Mouse (Mus musculus) hematopoietic stem cell, adult 5-6 weeks (primary cell): ENCODE measurements around the gene Olfr484. TPM values are rescaled to one million over a fixed set of nuclear protein-coding genes. Genes with fewer than 3 reads are reported as not detected.
"Not testable (repeated sequence)": the region's sequence is repeated elsewhere in the genome, so short reads cannot be mapped to it uniquely, and the experiment has no call there.

Experiments used
- ATAC-seq, 2 experiments: fragments of 125-278 bp in 1 of 2; replicated peaks in 1 of 2; 2 replicates each; pipeline ENCODE4 v1.8.0; 2016 to 2017; ENCODE audit warnings: inconsistent platforms in 2 of 2, mild to moderate bottlenecking in 2 of 2, moderate number of reproducible peaks in 2 of 2, low read depth in 1 of 2, moderate TSS enrichment in 1 of 2; ENCODE audit not compliant: low FRiP score in 2 of 2, poor library complexity in 2 of 2, severe bottlenecking in 2 of 2, insufficient read depth in 1 of 2, low TSS enrichment in 1 of 2
- total RNA-seq: library from RNA; stranded (forward); fragments of 172-1452, 232-1000 nt; gene quantifications from 2 replicates; pipeline ENCODE4 v1.2.3, GENCODE M21; 2017

The Olfr484 gene
- total RNA-seq: not detected in 2 replicates

DNA sequence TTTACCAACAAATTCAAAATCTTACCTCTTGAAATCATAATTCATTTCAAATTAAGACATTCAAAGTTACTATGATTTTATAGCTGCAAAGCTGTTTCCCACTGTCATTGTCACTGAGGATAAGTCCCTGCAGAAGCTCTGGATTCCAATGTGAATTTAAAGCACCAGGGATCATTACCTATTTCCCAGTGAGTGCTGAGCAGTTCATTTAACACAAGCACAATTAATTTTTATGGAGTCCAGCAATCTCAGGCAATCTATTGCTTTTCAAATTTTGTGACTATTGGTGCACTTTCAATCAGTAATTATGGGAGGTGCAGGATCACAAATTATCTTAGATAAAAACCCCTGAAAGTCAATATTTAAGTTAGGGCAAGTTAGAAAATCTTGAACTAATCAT is at the start of gene Olfr484:
Gene Olfr484, minus strand, starts transcription at position 101 of the 400 bp plus-strand sequence.
- ATAC-seq: no peak

DNA sequence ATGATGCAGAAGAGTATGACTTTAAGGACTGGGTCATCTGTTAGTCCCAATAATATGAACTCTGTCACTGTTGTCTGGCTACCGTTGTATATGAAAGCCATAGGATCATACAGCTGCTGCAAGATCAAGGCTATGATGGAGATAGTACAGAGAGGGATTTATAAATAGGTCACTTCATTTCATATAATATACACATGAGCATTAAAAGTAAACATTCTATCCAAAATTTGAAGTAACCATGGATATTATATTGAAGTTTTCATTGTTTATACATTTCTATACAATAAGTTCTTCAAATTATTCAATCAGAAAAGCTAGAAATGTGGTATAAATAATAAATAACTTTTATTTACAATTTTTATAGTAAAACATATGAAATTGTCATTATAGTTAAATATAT is 45.4 kb upstream of the Olfr484 start, which contains the start of gene Olfr486:
Gene Olfr486, minus strand, starts transcription at position 101 of the 400 bp plus-strand sequence.
- not testable (repeated sequence) for ATAC-seq

DNA sequence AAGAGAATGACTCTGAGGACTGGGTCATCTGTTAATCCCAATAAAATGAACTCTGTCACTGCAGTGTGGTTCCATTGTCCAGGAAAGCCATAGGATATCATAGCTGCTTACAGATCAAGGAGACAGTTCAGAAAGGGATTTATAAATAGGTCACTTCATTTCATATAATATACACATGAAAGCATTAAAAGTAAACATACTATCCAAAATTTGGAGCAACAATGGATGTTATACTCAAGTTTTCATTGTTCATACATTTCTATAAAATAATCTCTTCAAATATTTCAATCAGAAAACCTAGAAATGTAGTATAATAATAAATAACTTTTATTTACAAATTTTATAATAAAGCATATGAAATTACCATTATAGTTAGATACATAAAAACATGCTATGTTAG is 32.5 kb upstream of the Olfr484 start, which contains the start of gene Olfr485:
Gene Olfr485, minus strand, starts transcription at position 101 of the 400 bp plus-strand sequence.
- ATAC-seq: no peak

DNA sequence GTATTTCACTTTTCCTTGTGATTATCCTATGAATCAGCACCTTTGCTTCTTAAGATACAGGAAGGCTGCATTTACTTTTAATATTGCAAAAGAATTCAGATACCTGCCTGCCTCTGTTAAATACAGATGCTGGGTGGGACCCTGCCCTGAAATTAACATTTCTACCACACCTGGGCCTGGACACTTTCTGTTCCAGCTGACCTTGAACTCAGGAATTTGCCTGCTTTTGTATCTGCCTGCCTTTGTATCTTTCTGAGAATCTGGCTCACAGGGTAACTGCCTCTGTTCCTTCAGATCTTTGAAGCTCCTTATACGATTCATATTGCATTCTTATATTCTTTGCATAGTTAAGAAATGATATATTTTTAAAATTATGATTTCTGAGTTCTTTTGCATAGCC is 5.8 kb downstream of the Olfr484 start:
- ATAC-seq: no peak

DNA sequence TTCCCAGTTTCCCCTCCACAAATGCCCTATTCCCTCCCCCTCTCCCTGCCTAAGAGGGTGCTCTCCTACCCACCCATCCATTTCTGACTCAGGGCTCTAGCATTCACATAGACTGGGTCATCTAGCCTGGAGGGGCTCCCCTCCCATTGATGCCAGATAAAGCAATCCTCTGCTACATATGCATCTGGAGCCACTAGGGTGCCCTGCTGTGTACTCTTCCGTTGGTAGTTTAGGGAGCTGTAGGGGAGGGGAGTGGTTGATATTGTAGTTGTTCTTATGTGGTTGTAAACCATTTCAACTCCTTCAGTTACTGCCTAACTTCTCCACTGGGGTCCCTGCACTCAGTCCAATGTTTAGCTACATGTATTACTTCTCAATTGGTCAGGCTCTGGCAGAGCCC is 6.6 kb downstream of the Olfr484 start:
- ATAC-seq: no peak

DNA sequence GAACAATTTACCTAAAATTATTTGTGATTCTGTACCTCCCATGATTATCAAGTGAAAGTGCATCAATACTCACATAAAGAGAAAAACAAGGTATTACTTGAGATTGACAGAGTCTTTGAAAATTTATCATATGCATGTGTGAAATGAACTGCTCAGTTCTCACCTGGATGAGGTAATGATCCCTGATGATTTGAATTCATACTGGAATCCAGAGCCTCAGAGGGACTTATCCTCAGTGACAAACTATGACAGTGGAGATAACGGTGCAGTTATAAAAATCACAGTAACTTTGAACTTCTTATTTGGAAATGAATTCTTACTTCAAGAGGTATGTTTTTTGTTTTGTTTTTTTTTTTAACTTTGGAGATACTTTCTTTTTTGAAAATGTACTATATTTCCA is 26.7 kb downstream of the Olfr484 start, which contains the start of gene Olfr483:
Gene Olfr483, plus strand, starts transcription at position 301 of the 400 bp plus-strand sequence.
- ATAC-seq: no peak

DNA sequence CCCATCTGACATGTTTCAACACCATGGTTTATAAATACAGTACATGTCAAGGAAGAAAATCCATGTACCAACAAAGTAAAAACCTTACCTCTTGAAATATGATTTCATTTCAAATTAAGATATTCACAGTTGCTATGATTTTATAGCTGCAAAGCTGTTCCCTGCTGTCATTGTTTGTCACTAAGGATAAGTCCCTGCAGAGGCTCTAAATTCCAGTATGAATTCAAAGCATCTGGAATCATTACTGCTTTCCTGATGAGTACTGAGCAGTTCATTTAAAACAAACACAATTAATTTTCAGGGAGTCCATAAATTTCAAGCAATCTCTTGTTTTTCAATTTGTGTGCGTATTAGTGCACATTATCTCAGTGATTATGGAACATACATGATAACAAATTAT is 29.8 kb downstream of the Olfr484 start, which contains the start of gene Olfr482:
Gene Olfr482, minus strand, starts transcription at position 101 of the 400 bp plus-strand sequence.
- ATAC-seq: no peak

DNA sequence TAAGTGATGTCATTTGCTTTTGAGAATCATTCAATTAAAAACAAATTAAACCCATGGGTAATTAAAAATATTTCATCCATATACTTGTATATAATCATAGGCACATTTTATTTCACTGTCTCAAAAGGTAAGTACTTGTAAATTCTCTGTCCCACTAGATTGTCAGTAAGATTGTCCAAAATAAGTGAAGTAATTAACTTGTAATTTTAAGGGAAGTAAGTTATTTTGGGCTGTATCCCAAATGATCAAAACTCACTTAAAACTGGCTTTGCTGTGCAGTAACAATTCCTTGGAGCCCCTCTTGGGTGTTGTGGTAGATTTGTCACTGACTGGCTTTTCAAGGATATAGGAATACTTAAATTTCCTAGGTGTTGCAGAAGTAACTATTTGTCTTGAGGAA is 47.7 kb downstream of the Olfr484 start, which contains the start of gene Olfr481:
Gene Olfr481, plus strand, starts transcription at position 301 of the 400 bp plus-strand sequence.
- no peak for ATAC-seq

Other genes with a start within 250 kb of the Olfr484 start
- not detected in 2 replicates for gene Olfr472, start 229.5 kb downstream of the Olfr484 start, total RNA-seq
- gene Olfr473, start 197.0 kb downstream of the Olfr484 start, total RNA-seq: not detected in 2 replicates
- gene Olfr474, start 172.8 kb downstream of the Olfr484 start, total RNA-seq: not detected in 2 replicates
- gene Olfr476, start 162.6 kb downstream of the Olfr484 start, total RNA-seq: not detected in 2 replicates
- gene Olfr477, start 140.8 kb downstream of the Olfr484 start, total RNA-seq: not detected in 2 replicates
- not detected in 2 replicates for gene Olfr478, start 93.5 kb downstream of the Olfr484 start, total RNA-seq
- gene Olfr479, start 76.8 kb downstream of the Olfr484 start, total RNA-seq: not detected in 2 replicates
- gene Olfr480, start 60.1 kb downstream of the Olfr484 start, total RNA-seq: not detected in 2 replicates
- gene Olfr481, start 47.6 kb downstream of the Olfr484 start, total RNA-seq: not detected in 2 replicates
- gene Olfr482, start 29.9 kb downstream of the Olfr484 start, total RNA-seq: 0.25 TPM in 1 of 2 replicates, not detected in the other
- not detected in 2 replicates for gene Olfr483, start 26.6 kb downstream of the Olfr484 start, total RNA-seq
- gene Olfr485, start 32.4 kb upstream of the Olfr484 start, total RNA-seq: not detected in 2 replicates
- gene Olfr486, start 45.3 kb upstream of the Olfr484 start, total RNA-seq: not detected in 2 replicates
- not detected in 2 replicates for gene Olfr487, start 87.2 kb upstream of the Olfr484 start, total RNA-seq
- gene Olfr488, start 130.9 kb upstream of the Olfr484 start, total RNA-seq: not detected in 2 replicates
- gene Olfr490, start 161.5 kb upstream of the Olfr484 start, total RNA-seq: not detected in 2 replicates
- gene Olfr491, start 186.0 kb upstream of the Olfr484 start, total RNA-seq: not detected in 2 replicates
- not detected in 2 replicates for gene Olfr492, start 196.2 kb upstream of the Olfr484 start, total RNA-seq
- not detected in 2 replicates for gene Olfr493, start 219.5 kb upstream of the Olfr484 start, total RNA-seq
- gene Olfr494, start 237.9 kb upstream of the Olfr484 start, total RNA-seq: not detected in 2 replicates